Comparison of ENCODE assay signal across 8 mouse cellular contexts in genomic region chr10:40349631-40350177, GRCm38 (mm10). TPM values are rescaled to one million over a fixed set of nuclear protein-coding genes. Genes with fewer than 3 reads are reported as not detected.
A peak's percentile ranks its signal among the peaks of the same experiment; 100 is the strongest.
DNase-seq lines count a peak whose midpoint lies in the region; ATAC-seq and TF ChIP-seq lines count a peak whose summit lies in the region.

No protein-coding gene starts in this region.

- H3K36me3 ChIP-seq in hindbrain, postnatal 0 days (ENCODE audit: insufficient read depth, low read length), result no peaks in the 10 kb centered on the region
- no peaks in the 10 kb centered on the region for H3K36me3 ChIP-seq in limb, embryonic 14.5 days (ENCODE audit: control insufficient read depth, insufficient read depth, low read length)
- no peaks in the 10 kb centered on the region for H3K36me3 ChIP-seq in midbrain, embryonic 15.5 days (replicated peaks)
- no peaks in the 10 kb centered on the region for H3K36me3 ChIP-seq in stomach, embryonic 15.5 days

- H3K9ac ChIP-seq in hindbrain, postnatal 0 days (replicated peaks; ENCODE audit: low read length), result peak overlapping the region; percentile 87
- H3K9ac ChIP-seq in limb, embryonic 14.5 days (ENCODE audit: low read depth, low read length, severe bottlenecking), result peak overlapping the region; percentile 83
- H3K9ac ChIP-seq in midbrain, embryonic 15.5 days, result peak overlapping the region; percentile 84
- peak overlapping the region; percentile 83 for H3K9ac ChIP-seq in stomach, embryonic 15.5 days

- H3K4me3 ChIP-seq in hindbrain, postnatal 0 days (ENCODE audit: low read length), result peak overlapping the region; percentile 92
- peak overlapping the region; percentile 78 for H3K4me3 ChIP-seq in limb, embryonic 14.5 days (replicated peaks; ENCODE audit: low read length)
- peak overlapping the region; percentile 91 for H3K4me3 ChIP-seq in midbrain, embryonic 15.5 days
- H3K4me3 ChIP-seq in stomach, embryonic 15.5 days (replicated peaks), result peak overlapping the region; percentile 92

- DNase-seq in layer of hippocampus, adult 11-12 months (ENCODE audit: low spot score), result peak; percentile 43
- DNase-seq in layer of hippocampus, adult 9-10 months (ENCODE audit: low spot score), result no peak
- DNase-seq in c-Kit-positive CD71-positive TER-119-negative erythroid progenitor cells, embryonic 14.5 days (ENCODE audit: low read depth), result peak; percentile 34
- DNase-seq in gastrocnemius, postnatal 10 days, result peak; percentile 62
- peak; percentile 70 for DNase-seq in hindbrain, postnatal 0 days (ENCODE audit: low spot score)
- peak; percentile 82 for DNase-seq in limb, embryonic 14.5 days (ENCODE audit: low spot score)

- peak; percentile 36 for ATAC-seq in hindbrain, postnatal 0 days
- ATAC-seq in limb, embryonic 14.5 days (ENCODE audit: low FRiP score, low read depth), result peak; percentile 23
- peak; percentile 53 for ATAC-seq in midbrain, embryonic 15.5 days (replicated peaks)
- ATAC-seq in stomach, embryonic 15.5 days (ENCODE audit: insufficient read depth, low FRiP score, low read depth), result peak; percentile 9; the same call in 1 of the 2 replicates

- no peak for TF ChIP-seq POLR2A in limb, embryonic 14.5 days (IDR thresholded peaks at IDR 0.05; ENCODE audit: borderline replicate concordance, extremely low read depth, insufficient read depth, insufficient read length)

- peak overlapping the region; percentile 88 for H3K27ac ChIP-seq in hindbrain, postnatal 0 days
- peak overlapping the region; percentile 93 for H3K27ac ChIP-seq in limb, embryonic 14.5 days (replicated peaks; ENCODE audit: low read depth, low read length)
- peak overlapping the region; percentile 95 for H3K27ac ChIP-seq in midbrain, embryonic 15.5 days
- H3K27ac ChIP-seq in stomach, embryonic 15.5 days, result peak overlapping the region; percentile 99

- H3K4me2 ChIP-seq in hindbrain, postnatal 0 days (ENCODE audit: low read depth, low read length), result peak overlapping the region; percentile 66
- H3K4me2 ChIP-seq in limb, embryonic 14.5 days (replicated peaks; ENCODE audit: low read depth, low read length, severe bottlenecking), result peak overlapping the region; percentile 60
- peak overlapping the region; percentile 68 for H3K4me2 ChIP-seq in midbrain, embryonic 15.5 days
- H3K4me2 ChIP-seq in stomach, embryonic 15.5 days, result peak overlapping the region; percentile 73

- TF ChIP-seq CTCF in hindbrain, postnatal 0 days (IDR thresholded peaks at IDR 0.05; ENCODE audit: low read depth), result peak; percentile 17; the same call in 1 of the 2 replicates

- H3K4me1 ChIP-seq in hindbrain, postnatal 0 days (ENCODE audit: insufficient read depth, low read length), result 0 out of 2 replicates have a peak, but pooled peaks cover 3% of the 10 kb centered on the region
- peaks cover 11% of the 10 kb centered on the region for H3K4me1 ChIP-seq in limb, embryonic 14.5 days (ENCODE audit: control insufficient read depth, insufficient read depth, low read length)
- peaks cover 23% of the 10 kb centered on the region for H3K4me1 ChIP-seq in midbrain, embryonic 15.5 days
- H3K4me1 ChIP-seq in stomach, embryonic 15.5 days, result peaks cover 8% of the 10 kb centered on the region

- H3K9me3 ChIP-seq in hindbrain, postnatal 0 days (ENCODE audit: low read length), result no peaks in the 10 kb centered on the region
- no peaks in the 10 kb centered on the region for H3K9me3 ChIP-seq in limb, embryonic 14.5 days (ENCODE audit: control insufficient read depth, low read length)
- no peaks in the 10 kb centered on the region for H3K9me3 ChIP-seq in midbrain, embryonic 15.5 days
- no peaks in the 10 kb centered on the region for H3K9me3 ChIP-seq in stomach, embryonic 15.5 days

- no peaks in the 10 kb centered on the region for H3K27me3 ChIP-seq in hindbrain, postnatal 0 days (ENCODE audit: insufficient read depth, low read length)
- no peaks in the 10 kb centered on the region for H3K27me3 ChIP-seq in limb, embryonic 14.5 days (ENCODE audit: control insufficient read depth, insufficient read depth, low read length)
- H3K27me3 ChIP-seq in midbrain, embryonic 15.5 days (replicated peaks), result no peaks in the 10 kb centered on the region
- H3K27me3 ChIP-seq in stomach, embryonic 15.5 days (replicated peaks), result no peaks in the 10 kb centered on the region

- WGBS in hindbrain, postnatal 0 days, result under 1% methylated on average over 54 of the region's 62 CpGs
- WGBS in limb, embryonic 14.5 days, result 1% methylated on average over 21 of the region's 62 CpGs
- under 1% methylated on average over 58 of the region's 62 CpGs for WGBS in midbrain, embryonic 15.5 days
- under 1% methylated on average over 62 of the region's 62 CpGs for WGBS in stomach, embryonic 15.5 days

RNA-seq across cellular contexts. Expression of gene Cdk19, which starts 10.3 kb away (rescaled TPM):
- total RNA-seq in gastrocnemius, postnatal 10 days (2021), result 1 to 10 TPM; 7.2 to 8.4 TPM
- total RNA-seq in hindbrain, postnatal 0 days (2014; rRNA removed), result 18.2 and 19.6 TPM in 2 replicates
- 7.1 and 7.5 TPM in 2 replicates for polyA plus RNA-seq in hindbrain, postnatal 0 days (2015; fragmentation: Nextera tagmentation; extraction: Ambion mirVana)
- 13.5 and 15.6 TPM in 2 replicates for polyA plus RNA-seq in limb, embryonic 14.5 days (2012; rRNA removed)
- polyA plus RNA-seq in limb, embryonic 14.5 days (2014; fragmentation: Nextera tagmentation; extraction: Ambion mirVana), result 12.2 and 14.4 TPM in 2 replicates
- 8.6 and 10.1 TPM in 2 replicates for polyA plus RNA-seq in midbrain, embryonic 15.5 days (2015; fragmentation: Nextera tagmentation; extraction: Ambion mirVana)
- 8.3 and 9.0 TPM in 2 replicates for polyA plus RNA-seq in stomach, embryonic 15.5 days (2015; fragmentation: Nextera tagmentation; extraction: Ambion mirVana)

RNA-seq across cellular contexts. Expression of gene Amd1, which starts 47.7 kb away (rescaled TPM):
- 10 to 100 TPM; 16.7 to 21.3 TPM for total RNA-seq in gastrocnemius, postnatal 10 days (2021)
- total RNA-seq in hindbrain, postnatal 0 days (2014; rRNA removed), result 47.6 and 57.5 TPM in 2 replicates
- 30.6 and 35.1 TPM in 2 replicates for polyA plus RNA-seq in hindbrain, postnatal 0 days (2015; fragmentation: Nextera tagmentation; extraction: Ambion mirVana)
- 51.6 and 58.0 TPM in 2 replicates for polyA plus RNA-seq in limb, embryonic 14.5 days (2012; rRNA removed)
- 56.3 and 59.8 TPM in 2 replicates for polyA plus RNA-seq in limb, embryonic 14.5 days (2014; fragmentation: Nextera tagmentation; extraction: Ambion mirVana)
- polyA plus RNA-seq in midbrain, embryonic 15.5 days (2015; fragmentation: Nextera tagmentation; extraction: Ambion mirVana), result 37.1 and 42.1 TPM in 2 replicates
- 60.3 and 69.1 TPM in 2 replicates for polyA plus RNA-seq in stomach, embryonic 15.5 days (2015; fragmentation: Nextera tagmentation; extraction: Ambion mirVana)
